Mouse (Mus musculus): ENCODE data around the gene Gypa. TPM values are rescaled to one million over a fixed set of nuclear protein-coding genes. Genes with fewer than 3 reads are reported as not detected.

The Gypa gene
- 6.1 and 14.6 TPM in 2 replicates for total RNA-seq (2015)
- total RNA-seq (2017), result 6.5 and 18.3 TPM in 2 replicates

DNA sequence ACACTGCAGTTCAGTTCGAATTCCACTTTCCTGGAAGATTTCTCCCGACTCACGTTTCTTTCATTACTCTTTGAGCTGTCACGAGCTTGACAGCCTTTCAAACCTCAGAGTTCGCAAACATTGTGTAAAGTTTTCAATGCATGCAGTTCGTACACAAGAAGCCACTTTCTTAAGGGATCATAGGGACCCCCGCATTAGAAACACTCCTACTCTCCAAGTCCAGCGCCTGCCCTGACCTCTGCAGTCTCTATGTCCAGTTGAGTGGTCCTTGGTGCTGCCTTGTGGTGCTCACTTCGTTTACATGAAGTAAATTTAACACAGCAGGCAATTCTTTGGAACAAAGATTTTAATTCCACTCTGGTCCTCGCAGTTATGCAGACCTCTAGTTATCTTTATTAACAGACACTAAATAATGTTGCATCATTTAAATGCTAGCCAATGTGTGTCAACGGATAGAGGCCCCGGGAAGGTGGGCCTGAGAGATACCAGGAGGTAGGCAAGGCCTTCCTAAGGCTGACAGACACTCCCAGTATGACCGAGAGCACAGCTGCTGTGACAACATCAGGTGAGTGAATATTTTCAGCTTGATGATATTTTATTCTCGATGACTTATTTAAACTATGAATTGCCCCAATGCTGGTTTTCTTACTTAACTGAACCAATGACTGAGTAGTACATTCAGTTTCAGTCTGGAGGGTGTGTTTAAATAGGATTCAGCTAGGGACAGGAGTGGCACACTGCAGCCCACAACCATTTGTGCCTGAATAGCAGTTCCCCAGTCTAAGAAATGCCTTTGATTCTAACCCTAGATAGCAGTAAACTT lies at the start of gene Gypa:
Gene Gypa, plus strand, starts transcription at position 259 of the 823 bp plus-strand sequence.
- peak; percentile 42 for ATAC-seq (ENCODE audit: poor library complexity, severe bottlenecking)

DNA sequence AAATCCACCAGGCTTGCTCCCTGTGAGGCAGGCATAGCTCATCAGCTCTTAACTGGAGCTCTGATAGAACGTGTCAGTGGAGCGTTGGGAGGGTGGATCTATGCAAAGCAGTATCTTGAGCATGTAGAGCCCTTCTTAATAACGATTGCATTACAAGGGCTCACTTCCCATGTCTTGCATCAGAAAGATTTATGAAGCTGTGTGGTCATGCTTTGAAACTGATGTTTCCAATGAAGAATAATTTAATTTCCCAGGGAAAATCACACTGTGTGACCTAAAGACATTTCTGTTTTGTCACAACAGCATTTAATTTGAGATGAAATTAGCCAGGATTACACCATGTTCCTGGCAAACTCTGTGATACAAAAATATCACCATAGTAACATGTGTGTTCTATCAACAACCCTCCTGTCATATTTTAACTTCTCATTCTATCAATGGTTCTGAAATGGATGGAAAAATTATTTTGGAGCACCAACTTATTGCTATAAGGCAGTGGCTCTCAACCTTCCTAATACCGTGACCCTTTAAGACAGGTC lies 49.0 kb upstream of the Gypa start:
- no peak for ATAC-seq (ENCODE audit: poor library complexity, severe bottlenecking)

DNA sequence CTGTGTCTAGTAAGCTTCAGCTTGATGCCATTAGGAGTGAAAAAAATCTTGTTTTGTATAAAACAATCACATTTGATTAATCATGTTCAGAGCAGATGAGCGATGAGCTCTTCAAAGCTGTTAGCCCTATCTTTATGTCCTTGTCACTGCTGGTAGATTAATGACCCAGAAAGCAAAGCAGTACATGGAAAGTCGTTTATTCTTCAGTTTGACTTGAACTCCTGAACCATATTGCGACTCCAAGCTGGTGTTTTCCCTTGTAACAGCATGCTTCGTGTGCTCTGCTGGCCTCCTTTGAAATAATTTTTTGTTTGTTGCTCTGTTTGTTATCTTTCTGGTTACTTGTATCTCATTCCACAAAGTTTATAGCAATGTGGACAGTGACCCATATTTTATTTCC lies 46.4 kb upstream of the Gypa start:
- ATAC-seq (ENCODE audit: poor library complexity, severe bottlenecking), result no peak

DNA sequence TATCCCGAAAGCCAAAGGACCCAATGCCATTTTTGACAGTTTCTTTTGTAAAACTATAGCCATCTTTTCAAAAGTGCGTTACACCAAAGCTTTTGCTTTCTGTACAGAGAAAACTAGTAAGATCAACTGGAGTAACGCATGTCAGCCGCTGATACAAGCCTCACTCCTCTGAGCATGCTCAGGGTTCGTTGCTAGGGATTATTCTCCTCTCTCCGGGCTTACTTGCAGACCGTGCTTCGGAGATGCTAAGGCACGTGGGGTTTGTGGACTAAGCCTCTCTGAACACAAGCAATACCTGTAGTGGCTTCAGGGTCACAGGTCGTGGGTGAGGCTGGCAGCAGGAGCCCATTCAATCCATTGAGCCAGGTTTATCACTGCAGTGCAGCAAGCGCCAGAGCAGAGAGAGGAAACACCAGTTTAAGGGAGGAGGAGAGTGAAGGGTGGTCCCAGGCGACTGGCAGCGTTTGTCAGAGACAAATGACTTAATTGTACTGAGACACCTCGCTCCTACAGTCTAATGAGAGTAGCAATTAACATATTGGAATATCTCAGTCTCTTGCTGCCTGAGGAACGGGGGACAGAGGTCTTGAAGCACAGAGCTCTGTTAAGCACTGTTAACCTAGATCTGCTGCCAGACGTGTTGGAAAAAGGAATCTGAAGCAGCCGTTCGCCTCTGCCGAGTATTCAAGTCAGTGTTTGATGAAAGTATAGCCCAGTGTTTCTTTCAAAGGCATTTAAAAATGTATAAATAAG lies 41.5 kb upstream of the Gypa start:
- ATAC-seq (ENCODE audit: poor library complexity, severe bottlenecking), result no peak

DNA sequence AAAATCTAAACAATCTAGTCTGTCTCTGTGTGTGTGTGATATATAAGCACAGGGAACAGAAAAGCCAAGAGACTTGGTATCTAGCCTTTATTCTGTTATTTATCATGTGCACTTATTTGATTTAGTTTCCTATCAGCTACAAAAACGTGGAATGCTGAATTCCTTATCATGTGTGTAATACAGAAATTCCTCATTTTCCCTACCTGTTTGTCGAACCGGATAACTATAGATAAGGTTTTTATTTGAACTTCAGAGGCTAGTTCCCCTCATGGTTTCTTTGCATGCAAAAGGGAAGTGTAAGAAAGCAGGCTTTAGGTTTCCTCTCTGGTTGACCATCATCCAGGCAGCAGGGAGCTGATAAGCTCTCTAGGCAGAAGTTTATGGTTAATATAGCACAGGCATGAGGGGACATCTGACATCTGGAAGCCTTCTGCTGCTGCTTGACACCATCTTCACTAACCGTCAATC lies 30.1 kb upstream of the Gypa start:
- ATAC-seq (ENCODE audit: poor library complexity, severe bottlenecking), result peak; percentile 59

DNA sequence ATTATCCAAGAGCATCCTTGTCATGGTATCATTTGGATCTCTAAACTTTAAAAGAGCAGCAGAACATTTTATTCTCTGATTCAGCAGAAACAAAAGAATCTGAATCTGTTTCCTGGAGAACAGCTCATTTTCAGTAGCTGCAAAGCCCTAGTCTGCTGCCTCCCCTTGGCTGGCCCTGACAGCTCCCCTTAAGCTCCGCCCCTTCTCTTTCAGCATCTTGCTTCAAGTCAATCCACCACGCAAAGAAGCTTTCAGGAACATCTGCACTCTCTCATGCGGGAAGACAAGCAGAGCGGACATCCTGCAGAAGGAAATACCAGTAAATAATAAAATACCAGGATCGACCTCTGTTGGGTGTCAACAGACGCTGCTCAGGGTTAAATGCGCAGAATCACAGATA lies 18.6 kb upstream of the Gypa start:
- no peak for ATAC-seq (ENCODE audit: poor library complexity, severe bottlenecking)

DNA sequence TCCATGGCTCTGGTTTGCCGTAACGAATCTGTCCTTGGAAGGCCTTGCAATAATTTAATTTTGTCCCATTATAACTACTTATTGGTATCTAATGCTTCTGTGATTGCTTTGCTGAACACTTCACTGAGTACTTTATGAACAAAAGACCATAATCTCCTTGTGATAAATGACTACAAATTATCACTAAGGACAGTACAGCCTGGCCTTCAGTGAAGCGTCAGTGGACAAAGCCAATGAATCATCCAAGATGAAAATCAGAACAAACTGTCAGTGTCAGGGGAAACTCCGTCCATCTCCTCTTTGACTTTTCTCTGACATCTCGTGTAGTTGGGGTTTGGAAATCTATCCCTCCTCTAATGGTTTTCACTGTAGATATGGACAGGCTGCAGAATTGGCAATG lies 15.4 kb upstream of the Gypa start:
- no peak for ATAC-seq (ENCODE audit: poor library complexity, severe bottlenecking)

DNA sequence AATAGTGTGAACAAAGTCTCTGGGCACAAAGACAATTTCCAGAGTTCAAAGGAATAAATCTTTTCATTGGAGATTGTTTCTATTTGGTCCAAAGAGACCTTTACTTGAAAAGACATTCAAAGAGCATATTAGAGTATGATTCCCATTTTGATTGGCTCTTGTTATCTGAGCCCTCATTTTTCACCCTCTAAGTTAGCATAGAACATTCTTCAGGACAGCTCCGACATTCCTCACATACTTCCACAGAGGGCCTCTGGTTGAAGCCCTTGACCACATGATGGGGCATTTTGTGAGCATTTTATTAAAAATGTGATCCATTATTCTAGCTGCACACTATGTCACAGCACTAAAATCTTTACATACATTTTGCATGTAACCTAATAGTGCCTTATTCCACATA lies 14.5 kb upstream of the Gypa start:
- ATAC-seq (ENCODE audit: poor library complexity, severe bottlenecking), result no peak

DNA sequence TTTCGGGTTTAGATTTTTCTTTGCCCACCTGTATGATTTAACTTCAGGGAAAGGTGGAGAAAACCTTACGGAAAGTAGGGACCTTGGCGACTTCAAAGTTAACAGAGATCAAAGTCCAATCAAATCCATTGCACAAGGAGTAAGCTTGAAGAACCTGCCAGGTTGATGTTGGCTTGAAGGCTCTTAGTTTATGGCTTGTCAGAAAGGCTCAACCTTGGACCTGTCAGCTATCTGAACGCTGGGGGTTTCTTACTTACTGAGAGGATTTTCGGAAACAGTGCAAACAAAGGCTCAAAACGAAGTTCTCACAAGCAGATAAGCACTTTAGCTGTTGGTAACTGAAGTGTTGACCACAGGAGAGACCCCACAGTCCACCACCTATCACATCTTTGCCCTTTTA lies 11.4 kb upstream of the Gypa start:
- no peak for ATAC-seq (ENCODE audit: poor library complexity, severe bottlenecking)

DNA sequence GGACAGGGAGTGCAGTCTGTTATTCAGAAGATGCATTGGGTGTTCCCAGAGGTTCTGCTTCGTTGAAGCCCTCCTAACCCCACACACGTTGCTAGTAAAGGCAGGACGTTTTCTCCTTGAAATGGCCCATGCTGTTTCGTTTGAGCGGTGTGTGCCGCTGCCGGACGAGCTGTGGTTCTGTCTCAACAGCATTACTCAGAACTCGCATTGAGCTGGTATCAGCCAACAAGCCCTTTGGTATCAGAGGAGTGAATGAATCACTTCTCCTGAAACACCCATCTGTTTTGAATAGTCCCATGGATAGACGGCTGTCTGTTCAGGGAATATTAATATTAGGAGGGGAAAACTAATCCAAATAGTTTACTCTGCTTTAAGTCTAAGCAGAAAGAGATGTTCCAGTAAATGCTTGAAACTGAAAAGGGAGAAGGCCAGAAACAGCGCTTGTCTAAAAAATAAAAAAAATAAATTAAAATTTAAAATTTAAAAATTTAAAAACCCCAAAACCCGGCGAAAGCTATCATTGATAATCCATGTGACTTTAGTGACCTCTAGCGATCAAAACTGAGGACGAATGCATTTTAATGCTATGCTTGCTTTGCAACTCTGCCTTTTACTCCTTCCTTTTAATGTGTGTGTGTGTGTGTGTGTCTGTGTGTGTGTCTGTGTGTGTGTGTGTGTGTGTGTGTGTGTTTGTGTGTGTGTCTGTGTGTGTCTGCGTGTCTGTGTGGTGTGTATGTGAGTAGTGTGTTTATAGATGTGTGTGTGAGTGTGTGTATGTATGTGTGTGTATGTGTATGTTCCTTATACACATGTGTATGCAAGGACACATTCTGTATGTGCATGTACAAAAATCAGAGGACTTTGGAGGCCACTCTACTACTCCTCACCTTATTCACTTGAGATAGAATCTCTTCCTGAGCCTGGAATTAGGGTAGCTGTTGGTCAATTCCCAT lies 10.5 kb upstream of the Gypa start:
- peak; percentile 78 for ATAC-seq (ENCODE audit: poor library complexity, severe bottlenecking)

DNA sequence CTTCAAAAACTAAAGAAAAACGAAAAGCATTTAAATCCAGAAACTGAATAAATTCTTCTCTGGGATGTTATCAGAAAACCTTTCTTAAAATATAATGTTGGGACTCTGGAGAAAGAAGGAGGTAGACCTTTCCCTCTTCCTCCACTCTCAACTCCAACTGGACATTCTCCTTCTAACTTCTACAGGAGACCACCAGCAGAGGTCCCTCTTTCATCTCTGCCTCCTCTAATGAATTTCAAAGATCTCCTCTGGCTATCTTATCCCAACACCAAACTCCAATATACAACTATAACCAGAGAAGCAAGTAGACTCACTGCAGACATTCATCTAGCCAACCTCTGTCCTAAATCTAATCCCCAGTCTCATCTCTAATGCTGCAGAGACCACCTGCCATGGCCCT lies 2.0 kb upstream of the Gypa start:
- no peak for ATAC-seq (ENCODE audit: poor library complexity, severe bottlenecking)

DNA sequence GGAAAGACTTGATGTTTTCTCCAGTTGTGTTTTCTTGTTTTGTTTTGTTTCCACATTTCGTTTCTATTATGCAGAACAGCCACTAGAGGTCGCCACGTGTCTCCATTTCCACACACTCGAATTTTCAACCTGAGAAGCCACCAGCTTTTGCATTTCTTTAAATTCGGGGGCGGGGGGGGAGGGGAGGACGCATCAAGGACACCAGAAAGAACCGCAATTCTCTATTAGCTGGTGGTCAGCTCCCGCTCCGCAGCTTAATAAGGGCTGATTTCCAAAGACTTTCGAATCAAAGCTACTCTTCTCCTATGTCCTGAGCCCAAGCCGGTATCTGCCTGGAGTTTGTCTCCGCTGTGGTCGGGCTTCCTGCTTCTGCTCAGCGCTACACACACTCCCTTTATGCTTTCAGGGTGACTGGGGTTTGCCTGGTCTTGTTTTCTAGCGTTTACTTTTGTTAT lies 567 bp upstream of the Gypa start:
- peak; percentile 74 for ATAC-seq (ENCODE audit: poor library complexity, severe bottlenecking)

DNA sequence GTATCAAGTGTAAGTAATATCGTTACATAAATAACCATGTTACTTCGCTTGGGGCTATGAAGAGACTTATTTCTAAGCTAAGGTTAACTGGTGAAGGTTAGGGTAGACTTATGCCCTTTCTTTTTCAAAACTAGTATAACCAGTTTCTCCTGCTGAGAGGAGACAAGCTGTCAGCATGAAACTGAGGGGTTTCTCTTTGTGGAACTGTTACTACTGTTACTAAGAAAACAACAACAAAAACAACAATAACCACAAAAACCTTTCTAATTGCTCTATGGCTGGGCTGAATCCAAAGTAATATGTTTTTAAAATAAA lies 722 bp downstream of the Gypa start:
- no peak for ATAC-seq (ENCODE audit: poor library complexity, severe bottlenecking)

DNA sequence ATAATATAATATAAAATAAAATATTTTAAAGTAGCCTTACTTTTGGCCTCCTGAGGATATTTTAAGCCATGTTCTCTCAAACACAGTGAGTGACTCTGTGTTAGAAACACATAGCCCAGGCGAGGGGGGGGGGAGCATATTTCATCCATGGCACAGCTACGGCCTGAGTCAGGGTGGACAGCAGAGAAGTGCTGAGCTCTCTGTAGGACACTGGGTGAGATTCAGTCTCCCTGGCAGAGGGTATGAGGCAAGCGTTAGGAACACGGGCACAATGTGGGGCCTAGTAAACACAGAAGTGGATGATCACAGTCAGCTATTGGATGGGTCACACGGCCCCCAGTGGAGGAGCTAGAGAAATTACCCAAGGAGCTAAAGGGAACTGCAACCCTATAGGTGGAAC lies 1.2 kb downstream of the Gypa start:
- no peak for ATAC-seq (ENCODE audit: poor library complexity, severe bottlenecking)

DNA sequence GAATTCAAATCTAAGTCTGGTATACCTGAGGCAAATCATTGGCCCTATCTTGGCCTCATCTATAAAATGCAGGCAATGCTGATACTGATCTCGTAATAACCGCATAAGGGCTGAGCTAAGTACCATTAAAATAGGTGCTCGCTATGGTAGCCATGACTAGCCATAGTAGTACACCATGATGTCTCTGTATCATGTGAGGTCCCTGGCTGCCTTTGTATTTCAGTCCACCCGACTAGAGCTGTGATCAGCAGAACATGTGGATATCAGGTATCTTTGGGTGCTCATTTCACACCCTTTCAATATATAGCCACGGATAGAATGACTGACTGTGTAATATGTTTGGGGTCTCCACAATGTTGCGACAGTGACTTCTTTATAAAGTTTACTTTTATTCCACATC lies 1.9 kb downstream of the Gypa start:
- ATAC-seq (ENCODE audit: poor library complexity, severe bottlenecking), result no peak

DNA sequence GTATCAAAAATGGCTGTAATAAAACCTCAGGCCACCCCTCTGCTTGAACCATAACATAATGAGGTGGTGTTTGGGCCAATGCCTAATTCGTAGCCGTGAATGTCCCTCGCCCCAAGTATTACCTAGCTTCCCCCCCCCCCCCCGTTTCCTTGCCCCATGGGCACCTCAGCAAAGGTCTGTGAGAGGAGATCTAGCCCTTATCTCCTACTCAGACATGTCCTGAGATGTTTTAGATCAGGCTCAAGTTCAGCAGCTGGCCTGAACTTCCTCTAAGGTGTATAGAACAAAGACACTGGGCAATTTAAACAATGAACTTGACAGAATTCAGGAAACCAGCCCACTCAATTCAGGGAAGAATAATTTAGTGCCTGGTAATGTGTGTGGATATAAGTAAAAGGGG lies 3.7 kb downstream of the Gypa start:
- no peak for ATAC-seq (ENCODE audit: poor library complexity, severe bottlenecking)

DNA sequence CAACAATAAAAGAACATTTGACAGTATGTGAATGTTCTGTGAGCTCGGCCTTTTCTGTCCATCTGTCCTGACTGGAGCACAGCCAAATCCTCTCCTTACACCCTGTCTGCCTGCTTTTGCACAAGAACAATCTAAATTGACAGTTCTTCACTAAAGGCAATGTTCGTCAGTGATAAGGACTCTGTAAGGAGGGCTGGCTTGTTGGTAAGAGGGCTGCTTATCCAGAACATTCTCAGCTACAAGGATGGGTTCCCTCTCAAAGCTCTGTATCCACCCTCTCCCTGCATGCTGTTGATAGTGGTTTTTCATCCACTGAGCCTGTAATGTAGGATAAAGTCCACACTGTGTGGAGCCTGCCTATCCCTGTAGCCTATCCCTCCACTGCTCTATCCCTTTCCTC lies 6.7 kb downstream of the Gypa start:
- peak; percentile 45 for ATAC-seq (ENCODE audit: poor library complexity, severe bottlenecking)

DNA sequence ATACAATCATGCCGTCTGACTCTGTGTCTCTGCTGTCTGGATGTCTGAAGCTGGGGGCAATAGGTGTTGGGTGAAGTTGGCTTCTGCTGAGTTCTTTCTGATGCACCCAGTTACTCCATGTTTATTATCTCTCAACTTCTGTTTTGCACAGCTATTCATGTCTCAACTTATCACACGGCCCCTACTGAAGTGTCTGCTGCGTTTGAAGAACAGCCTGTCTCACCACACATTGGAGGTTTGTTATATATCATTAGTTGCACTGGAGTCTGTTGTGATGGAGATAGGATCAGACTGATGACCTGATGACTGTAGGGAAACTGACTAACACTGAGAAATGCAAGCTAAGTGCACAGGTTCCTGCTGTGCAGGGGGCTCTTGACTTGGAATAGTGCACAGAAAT lies 7.2 kb downstream of the Gypa start:
- no peak for ATAC-seq (ENCODE audit: poor library complexity, severe bottlenecking)

DNA sequence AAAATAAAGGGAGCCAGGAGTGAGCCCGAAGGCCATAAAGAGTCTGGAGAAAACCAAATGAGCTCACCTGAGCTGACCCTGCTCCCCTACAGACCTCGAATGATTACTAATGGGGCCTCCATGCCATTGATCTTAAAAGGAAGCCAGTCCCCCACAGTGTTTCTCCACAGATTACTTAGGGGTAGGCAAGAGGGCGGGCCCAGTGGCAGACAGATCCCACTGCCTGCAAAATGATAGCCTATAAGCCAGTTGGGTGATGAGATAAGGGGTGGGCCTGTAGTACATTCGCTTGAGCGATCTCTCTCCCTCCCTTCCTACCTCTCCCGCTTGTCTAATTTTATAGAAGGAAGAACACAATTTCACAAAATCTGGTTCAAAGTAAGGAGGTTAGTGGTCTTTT lies 7.7 kb downstream of the Gypa start:
- 0 out of 2 replicates have a peak, but pooled peaks have one; percentile 35 for ATAC-seq (ENCODE audit: poor library complexity, severe bottlenecking)

DNA sequence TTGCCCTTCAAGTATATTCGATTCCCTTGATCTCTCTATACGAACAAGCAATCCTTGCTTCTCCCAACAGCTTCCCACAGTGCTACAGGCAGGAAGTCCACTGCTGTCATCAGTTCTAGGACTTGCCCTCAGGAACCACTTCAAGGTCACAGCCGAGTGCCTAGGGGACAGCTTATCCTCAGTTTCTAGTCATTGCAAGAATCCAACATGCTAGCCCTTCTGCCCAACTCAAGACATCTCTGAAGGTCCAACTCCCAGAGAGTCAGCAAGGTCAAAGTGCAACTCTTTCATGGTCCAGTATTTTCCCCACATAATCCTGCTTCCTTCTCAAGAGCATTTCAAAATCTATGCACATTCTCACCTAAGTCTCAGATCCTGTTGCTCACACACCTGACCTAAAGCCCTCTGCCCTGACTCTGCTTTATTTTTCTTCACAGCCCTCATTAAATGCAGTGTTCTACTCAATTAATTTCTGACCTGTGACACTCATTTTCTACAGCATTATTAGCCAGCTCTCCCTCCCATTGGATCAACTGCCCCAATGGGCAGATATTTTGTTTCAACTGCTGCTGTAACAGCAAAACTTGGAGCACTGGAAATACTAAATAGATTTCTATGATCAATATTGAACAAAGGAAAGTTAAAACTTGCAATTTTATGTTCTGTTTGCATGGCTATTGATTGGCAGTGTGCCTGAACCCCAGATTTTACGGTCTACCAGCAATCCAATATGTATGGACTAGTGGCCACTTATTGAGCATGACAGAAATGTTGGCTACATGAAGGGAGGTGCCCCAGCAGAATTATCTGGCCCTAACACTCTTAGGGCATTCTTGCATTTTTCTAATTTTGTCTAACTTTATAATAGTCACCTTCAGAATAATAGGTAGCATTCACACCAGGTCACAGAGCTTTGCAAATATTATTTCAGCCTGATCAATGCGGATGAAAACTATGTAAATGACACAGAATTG lies 33.1 kb downstream of the Gypa start:
- no peak for ATAC-seq (ENCODE audit: poor library complexity, severe bottlenecking)

Measured in megakaryocyte, adult 5-6 weeks (primary cell).